Mouse (Mus musculus) adipocyte (in vitro differentiated cells): ENCODE measurements around the gene C9orf72.

ENCODE experiments used
- DNase-seq: peaks from one replicate; pipeline ENCODE4 v3.0.0-alpha.2; 2016; ENCODE audit warnings: low spot score

Gene C9orf72

DNA sequence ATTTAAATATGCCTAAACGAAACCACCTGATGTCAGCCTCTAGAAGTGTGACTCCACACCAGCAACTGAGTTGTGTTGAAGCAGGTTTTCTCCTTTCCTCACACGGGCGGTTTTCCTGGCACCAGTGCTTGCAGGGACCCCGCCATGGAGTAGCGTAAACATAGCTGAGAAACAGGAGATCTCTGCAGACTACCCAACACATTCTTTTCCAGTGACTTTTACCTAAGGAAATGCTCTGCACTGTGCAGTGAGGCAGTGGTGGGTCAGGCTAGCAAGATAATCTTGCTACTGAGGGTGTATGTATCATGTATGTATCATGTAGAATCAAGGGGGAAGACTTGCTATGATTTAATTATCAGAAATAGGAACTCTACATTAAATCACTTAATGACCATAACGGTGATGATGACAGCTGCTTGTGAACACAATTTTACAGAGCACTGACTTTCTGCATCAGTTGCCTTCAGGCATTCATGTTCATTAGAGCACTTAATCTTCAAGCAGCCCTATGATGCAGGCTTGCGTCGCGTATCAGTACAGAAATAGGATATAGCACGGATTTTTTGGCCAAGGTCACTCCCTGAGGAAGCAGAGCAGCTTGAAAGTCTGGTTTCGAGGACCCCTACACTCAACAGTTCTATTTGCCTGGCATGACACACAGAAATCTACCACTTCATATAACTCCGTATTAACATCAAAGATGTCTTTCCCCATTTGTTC lies 47.9 kb downstream of the C9orf72 start:
- DNase-seq = no peak

DNA sequence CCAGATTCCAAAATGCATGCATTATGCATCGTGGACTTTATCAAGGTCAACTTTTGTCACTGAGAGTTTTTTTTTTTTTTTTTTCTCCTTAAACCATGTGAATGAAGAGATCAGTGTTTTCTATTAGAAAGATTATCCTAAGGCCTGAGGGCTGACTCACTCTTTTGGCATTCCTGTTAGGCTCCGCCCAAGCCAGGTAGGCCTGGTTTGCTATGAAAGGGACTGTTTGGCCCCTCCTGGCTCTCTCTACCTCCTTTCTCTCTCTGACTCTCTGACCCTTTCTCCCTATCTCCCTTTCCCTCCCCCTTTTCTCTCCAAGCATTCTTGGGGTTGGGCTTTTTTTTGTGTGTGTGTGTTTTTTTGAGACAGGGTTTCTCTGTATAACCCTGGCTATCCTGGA lies 50.4 kb downstream of the C9orf72 start:
- no peak for DNase-seq

DNA sequence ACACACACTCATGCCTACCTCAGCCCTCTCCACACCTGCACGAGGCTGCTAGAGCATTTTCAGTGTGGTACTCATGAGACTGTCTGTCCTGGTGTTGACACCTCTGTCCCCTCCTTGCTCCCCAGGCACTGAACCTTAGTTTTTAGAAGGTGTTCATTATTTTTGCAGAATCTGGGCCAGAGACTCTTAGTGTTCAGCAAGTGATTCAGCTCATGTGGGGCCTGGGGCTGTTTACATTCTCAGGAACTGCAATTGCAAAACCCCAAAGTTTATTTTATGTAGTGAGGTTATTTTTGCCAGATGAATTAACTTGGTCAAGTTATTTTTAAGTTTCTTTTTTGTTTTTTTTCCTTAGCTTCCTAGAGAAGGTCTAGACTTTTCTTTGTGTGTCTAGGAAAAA lies 52.4 kb downstream of the C9orf72 start:
- peak; percentile 4 for DNase-seq

DNA sequence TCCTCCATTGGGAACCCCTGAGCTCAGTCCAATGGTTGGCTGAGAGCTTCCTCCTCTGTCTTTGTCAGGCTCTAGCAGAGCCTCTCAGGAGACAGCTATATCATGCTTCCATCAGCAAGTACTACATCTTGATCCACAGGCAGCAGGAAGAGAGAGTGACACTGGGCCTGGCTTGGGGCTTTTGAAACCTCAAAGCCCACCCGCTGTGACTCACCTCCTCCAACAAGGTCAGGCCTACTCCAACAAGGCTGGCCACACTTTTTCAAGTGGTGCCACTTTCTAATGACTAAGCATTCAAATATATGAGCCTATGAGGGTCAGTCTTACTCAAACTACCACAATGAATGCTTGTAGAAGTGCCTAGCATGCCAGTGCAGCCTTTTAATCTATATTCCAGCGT lies 53.5 kb downstream of the C9orf72 start:
- no peak for DNase-seq

DNA sequence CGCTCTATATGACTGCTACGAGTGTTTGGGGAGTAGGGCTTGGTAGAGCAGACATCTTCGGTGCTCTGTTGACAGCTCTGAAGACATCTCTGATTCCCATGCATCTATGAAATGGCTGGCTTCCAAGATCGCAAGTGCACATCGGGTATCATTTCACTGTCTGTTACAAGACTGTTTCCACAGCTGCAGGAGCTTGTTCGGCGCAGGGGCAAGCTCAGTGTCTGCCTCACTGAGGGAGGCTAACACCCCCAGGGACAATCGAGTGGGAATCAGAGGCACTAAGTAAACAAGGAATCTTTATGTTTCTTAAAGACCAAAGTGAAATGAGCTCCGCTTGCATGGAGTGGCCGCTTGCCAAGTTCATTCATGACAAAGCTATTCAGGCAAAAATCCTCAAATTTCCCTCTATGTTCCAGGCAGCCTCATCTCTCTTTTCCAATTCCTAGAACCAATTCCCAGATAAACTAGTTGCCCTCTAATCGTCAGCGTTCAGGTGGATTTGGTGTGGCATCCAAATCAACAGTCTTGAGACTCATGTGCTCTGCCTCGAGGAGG lies 56.3 kb downstream of the C9orf72 start:
- DNase-seq = peak; percentile 21

DNA sequence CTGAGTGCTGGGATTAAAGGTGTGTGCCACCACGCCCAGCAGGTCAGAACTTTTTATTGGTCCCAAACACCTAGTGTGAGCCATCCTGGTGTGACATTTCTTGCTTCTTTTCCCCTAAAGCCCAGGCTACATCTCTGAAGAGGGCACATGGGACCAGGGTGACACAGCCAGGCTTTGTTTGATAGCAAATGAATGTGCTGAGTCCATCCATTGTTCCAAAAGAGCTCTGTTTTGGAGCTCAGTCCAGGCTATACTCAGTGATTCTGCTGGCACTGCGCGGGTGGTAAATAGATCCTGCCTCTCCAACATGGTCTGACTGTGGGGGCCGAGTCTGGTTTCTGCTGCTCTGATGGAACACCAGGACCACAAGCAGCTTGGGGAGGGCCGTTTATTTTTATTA lies 58.1 kb downstream of the C9orf72 start:
- no peak for DNase-seq

DNA sequence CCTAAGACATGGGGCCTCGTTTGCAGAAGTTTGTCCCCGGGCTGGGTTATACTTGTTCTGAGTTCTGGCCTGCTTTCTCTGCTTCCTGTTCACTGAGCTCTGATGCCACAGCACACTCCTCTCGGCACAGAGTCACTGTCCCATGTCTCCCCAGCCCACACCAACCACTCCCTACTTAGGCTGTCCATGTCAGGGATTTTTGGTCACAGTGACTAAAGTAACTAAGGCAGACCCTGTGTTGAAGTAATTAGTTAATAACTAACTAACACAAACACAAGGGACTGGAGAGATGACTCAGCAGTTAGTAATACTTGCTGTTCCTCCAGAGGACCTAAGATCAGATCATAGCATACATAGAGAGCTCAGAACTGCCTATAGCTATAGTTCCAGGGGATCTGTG lies 60.0 kb downstream of the C9orf72 start:
- DNase-seq = no peak

DNA sequence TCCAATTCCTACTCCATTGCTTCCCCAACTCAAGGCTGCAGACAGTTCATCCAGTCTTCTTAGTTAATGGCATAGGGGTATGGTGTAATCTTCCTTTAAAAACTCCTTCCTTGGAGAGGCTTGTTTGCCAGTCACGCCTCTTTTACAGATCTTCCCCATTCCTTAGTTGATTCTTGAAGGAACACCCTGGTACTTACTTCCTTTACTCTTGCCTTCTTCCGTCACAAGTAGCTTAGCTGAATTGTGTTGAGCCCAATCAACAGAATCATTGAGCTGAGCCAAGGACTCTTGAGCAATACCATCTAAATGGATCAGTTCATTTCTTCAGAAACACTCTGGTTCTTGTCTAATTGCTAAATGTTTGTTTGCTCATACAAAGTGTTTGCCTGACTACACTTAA lies 60.7 kb downstream of the C9orf72 start:
- no peak for DNase-seq

DNA sequence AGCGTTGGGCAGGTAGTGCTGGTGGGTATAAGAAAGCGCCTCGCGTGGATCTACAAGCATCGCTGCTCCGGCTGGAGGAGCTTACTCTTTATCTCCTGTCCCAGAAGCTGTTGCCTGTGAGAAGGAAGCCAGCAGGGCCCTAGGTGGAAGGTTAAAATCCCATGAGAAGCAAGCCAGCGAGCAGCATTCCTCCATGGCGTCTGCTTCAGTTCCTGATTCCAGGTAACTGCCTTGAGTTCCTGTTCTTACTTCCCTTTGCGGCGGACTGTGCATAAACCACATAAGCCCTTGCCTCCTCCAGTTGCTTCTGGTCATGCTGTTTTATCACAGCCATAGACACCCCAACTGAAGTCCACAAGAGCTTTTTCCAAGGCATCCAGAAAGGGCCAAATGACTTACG lies 68.2 kb downstream of the C9orf72 start:
- no peak for DNase-seq

DNA sequence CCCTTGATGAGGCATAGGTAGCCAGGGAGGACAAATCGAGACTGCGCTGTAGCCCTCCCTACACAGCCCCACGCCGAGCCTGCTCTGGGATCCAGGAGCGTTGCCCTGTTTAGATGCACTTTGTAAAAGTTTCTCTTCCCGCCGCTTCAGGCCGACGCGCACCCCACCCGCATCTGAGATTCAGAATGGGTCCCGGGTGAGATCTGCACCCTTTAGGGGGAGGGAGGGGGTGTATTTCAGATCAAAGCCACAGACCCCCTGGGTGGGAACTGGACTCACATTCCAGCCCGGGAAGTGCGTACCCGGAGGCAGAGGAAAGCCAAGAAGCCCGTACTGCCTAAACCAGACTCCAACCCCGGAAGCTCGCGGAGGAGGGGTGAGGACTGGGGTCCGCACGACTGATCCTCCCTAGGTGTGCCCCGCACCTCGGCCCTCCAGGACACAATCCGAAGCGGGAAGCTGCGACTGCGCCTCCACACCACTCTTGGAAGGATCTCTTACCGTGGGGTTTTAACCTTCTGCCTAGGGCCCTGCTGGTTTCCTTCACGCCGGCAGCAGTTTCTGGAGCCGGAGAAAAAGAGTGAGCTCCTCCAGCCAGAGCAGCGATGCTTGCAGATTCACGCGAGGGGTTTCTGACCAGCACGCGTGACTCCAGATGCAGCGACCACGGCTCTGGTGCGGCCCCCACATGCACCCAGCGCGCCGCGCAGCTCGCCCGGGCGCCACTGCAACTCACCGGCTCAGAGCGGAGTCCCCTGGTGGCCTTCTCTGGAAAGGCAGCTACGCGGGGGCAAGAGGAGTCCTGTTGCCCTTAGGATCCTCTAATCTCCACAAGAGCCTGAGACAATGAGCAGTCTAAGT lies 69.0 kb downstream of the C9orf72 start, which contains the start of gene Mob3b:
TSS of gene Mob3b (minus strand) at position 734 of the 861 bp plus-strand sequence.
- peak; percentile 35 for DNase-seq

DNA sequence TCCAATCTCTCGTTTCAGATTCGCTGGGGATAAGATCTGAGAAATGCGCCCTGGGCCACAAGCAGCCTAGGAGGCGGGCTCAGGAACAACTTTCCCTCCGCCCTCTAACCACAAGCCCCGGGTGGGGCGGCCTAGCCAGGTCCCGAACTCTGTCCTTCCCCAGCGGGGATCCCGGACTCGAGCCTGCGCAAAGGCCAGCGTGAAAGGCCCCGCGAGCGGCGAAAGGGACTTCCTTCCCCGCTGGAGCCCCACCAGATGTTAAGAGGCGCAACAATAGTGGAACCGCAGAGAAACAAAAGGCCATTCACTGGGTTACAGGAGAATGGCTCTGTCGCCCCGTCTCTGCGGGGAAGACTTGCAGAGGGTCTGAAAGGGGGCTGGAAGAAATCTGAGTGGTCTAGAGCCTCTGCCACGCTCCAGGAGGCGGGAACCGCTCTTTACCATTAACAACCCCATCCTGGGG lies 69.8 kb downstream of the C9orf72 start:
- no peak for DNase-seq

DNA sequence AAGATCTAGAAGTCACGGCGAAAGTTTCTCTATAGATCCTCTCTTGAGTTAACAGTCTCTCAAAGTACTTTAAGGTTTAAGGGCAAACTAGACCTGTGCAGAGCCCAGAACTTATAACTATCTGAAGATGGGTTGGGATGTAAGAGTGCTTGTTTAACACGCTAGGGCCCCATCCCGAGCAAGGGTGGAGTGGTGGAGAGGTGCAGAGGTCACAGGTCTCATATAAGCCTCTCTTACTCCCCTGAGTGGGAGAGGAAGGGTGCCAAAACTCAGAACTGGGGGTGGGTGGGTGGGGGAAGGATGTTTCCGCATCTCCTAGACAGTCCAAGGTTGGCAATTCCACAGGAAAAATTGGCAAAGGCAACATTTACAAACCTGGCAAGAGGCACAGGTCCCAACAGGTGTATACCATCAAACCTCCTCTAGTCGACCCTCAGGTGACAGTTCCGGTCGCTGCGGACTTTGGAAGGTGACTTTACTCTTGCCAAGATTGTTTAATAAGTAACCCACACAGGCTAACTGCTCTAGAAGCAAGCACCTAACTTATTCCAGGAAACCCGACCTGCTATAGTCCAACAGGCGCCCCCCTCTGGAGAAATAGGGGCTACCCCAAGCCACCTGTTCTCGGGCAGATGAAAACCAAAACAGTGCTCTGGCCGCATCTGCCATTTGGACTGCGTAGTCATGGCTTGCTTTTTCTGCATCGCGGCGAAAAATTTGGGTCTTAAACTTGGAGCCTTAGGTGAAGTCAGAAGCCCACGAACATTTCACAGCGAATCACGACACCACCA lies 70.6 kb downstream of the C9orf72 start:
- no peak for DNase-seq

DNA sequence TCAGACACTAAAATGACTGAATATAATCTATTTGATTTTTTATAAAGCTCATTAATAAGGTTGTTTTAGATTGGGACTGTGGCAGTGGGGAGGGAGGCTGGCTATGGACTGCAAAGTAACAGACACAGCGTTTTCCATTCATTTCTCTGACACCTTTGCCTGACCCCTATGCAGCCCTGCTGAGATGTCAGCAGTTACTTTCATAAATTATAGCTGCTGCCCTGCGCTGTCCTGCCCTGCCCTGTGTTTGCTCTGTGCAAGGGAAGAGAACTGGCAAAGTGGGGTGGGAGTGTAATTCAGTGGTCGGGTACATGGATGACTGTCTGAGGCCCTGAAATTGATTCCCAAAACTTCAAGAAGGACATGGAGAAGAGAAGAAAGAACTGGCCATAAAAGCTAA lies 71.9 kb downstream of the C9orf72 start:
- no peak for DNase-seq

DNA sequence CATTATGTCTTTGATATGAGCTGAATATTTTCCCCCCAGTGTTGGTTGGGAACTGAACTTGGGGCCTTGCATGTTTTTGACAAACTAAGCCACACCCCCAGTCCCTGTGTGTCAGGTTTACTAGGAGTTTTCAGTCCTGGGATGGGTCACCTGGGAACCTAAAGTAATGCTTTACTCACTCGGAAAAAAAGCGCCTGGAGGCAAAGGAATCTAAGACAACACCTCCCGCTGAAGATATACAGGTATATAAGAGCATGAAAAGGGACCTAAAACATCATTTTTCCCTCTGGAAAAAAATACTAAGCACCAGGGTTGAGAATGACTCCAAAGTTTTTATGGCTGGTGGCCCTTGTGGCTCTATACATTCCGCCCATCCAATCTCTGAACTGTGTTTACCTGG lies 74.2 kb downstream of the C9orf72 start, which contains the start of gene Ifnk:
TSS of gene Ifnk (plus strand) at position 301 of the 400 bp plus-strand sequence.
- DNase-seq = no peak

DNA sequence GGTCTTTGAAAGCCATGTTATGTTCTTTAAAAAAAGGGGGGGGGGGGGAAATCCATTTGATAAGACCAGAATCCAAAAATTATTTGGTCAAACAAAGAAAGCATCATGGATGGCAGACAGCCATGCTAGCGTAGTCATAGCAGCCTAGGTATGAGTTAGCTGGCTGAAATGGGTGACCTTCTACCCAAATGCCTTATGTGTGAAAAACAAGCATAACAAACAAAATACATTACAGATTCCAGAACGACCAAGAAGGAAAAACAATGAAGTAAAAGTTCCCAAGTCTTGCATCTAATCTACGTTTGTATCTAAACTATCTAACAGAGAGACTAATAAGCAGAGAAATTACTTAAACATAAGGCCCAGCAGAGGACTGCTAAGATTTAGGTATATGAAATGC lies 75.3 kb downstream of the C9orf72 start:
- DNase-seq = no peak

DNA sequence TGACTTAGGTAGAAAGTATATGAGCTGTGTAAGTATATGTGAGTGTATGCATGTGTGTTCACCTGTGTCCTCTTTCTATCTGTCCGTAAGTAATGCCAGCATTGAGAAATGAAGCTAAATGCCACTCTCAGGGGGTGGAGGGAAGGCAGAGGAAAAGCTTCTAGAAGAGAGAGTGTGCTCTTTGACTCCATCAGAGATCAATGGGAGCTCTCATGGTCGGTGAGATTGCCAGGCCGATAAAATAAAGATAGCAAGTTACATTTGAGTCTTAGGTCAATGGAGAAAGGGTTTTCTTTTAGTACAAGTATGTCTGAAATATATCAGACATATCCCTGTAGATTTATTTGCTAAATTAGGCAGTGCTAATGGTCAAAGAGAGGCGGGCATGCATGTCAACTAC lies 77.6 kb downstream of the C9orf72 start:
- no peak for DNase-seq

DNA sequence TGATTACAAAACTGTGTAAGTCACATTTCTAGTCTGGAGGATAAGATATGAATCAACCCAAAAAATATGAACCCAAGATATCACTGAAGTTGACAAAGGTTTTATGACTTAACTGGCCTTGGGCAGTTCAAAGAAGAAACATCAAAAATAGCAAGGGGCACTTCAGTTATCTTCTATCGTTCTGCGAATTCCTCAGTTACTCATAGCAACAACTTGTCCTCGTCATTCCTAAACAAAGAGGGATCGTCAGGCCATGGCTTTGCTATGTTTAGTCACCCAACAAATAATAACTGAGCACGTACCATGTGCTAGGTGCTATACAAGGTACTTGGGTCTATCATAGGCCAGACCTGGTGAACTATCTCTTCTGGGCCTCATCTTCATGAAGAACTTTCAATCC lies 79.4 kb downstream of the C9orf72 start:
- no peak for DNase-seq

DNA sequence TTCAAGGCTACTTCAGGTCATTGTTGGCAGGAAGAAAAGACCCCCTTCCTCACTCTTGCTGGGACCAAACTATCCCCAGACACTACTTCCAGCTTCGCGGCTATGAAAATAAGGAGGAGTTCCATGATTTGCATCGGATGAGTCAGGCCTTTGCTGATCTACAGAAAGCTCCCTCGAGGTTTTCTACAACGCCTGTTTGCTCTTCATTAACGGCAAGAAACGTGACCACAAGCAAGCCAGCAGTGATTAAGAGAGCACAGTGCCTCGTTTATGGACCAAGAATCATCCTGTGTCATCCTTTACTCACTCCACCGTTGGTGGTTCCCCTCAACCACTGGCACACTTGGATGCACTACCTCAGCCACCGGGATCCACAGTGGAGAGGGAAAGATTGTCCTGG lies 80.2 kb downstream of the C9orf72 start:
- no peak for DNase-seq

DNA sequence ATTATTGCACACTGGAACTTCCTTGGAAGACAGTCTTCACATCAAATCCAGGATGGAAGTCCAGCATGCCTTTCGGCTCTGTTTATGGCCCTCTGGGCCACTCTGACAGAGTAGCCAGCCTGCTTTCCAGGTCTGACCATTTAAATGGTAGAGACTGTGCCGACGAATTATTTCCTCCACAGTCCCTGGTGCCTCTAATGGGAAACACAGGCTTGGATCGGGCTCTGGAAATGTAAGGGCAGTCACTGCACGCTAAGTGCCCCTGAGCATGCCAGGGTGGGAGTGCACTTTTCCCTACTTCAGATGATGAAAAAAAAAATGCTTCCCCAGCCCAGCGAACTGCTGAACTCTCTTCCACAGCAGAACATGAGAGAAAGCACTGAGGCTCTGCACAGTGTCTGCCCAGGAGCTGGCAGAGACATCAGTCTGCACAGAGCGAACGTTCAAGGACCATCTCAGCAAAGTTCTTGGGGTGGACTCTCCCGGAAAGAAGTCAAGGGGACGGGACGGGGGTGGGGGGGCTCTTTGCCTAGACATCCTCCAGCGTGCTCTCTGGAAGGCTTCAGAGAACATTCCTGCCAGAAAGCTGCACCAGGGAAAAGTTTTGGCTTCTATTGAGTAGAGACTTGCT lies 82.4 kb downstream of the C9orf72 start:
- no peak for DNase-seq
